Mouse (Mus musculus): ENCODE results near the gene Fcnb. TPM values are rescaled to one million over a fixed set of nuclear protein-coding genes. Genes with fewer than 3 reads are reported as not detected.

Fcnb gene
- polyA plus RNA-seq, 1 experiment from 2014 or later = 13.1 TPM

Other genes with a start within 250 kb of the Fcnb start
- gene Col5a1, start 198.5 kb downstream of the Fcnb start, polyA plus RNA-seq (2015; fragmentation: Nextera tagmentation; extraction: Ambion mirVana) = 11.1 and 11.9 TPM in 2 replicates
- 1.4 and 1.6 TPM in 2 replicates for gene Olfm1, start 108.1 kb upstream of the Fcnb start, polyA plus RNA-seq (2015; fragmentation: Nextera tagmentation; extraction: Ambion mirVana)

Data from liver, embryonic 13.5 days (tissue).